20 mouse cellular contexts compared by ENCODE assay signal in genomic region chr17:33948090-33948904, GRCm38 (mm10). TPM values are rescaled to one million over a fixed set of nuclear protein-coding genes. Genes with fewer than 3 reads are reported as not detected.
DNase-seq lines count a peak whose midpoint lies in the region; ATAC-seq and TF ChIP-seq lines count a peak whose summit lies in the region.
"Had no signal": no experiment of that assay in that cellular context is flagged by ENCODE, and none has a peak within 500 bp of the region (broad histone marks: within the 10 kb centered on the region; RNA-seq: fewer than 3 reads in every experiment).

No protein-coding gene starts in this region.

- DNase-seq in heart, adult 11 months = peak; percentile 91
- no peak for DNase-seq in heart, adult 9 months (ENCODE audit: low spot score in 2 of 2)
- peak; percentile 6 for DNase-seq in ovary, postnatal 36 days (ENCODE audit: low spot score)
- DNase-seq in ovary, adult 18-20 months (ENCODE audit: low spot score) = no peak
- DNase-seq: B cell, adult 2 months; cerebellum, postnatal 14 days; heart, postnatal 36 days; kidney, adult 18-20 months; kidney, postnatal 14 days; right cerebral cortex, postnatal 14 days had no signal

- peaks cover 2% of the 10 kb centered on the region for H3K79me2 ChIP-seq in myocyte (ENCODE audit: control insufficient read depth, insufficient read depth)

- H3K27ac ChIP-seq in bone marrow macrophage, adult 2 months (ENCODE audit: insufficient read depth, low read depth, low read length) = peak overlapping the region; percentile 69
- H3K27ac ChIP-seq: forebrain, embryonic 13.5 days; heart, embryonic 13.5 days; hindbrain, embryonic 15.5 days; limb, embryonic 15.5 days; neural tube, embryonic 12.5 days had no signal

- no peak for TF ChIP-seq CTCF in bone marrow macrophage, adult 2 months (IDR thresholded peaks at IDR 0.05; ENCODE audit: low read depth, low read length)

- H3K36me3 ChIP-seq in myocyte (ENCODE audit: control insufficient read depth, insufficient read depth) = peaks cover 5% of the 10 kb centered on the region

- no peak for TF ChIP-seq POLR2A in bone marrow macrophage, adult 2 months (IDR thresholded peaks at IDR 0.05; ENCODE audit: borderline replicate concordance, low read depth, low read length)
- no peak for TF ChIP-seq POLR2A in myocyte (IDR thresholded peaks at IDR 0.05; ENCODE audit: insufficient read length, low read depth)

- H3K4me3 ChIP-seq in bone marrow macrophage, adult 2 months (ENCODE audit: insufficient read depth, low read length) = no peak overlapping the region
- no peak overlapping the region for H3K4me3 ChIP-seq in myocyte
- H3K4me3 ChIP-seq: forebrain, embryonic 13.5 days; heart, embryonic 13.5 days; hindbrain, embryonic 15.5 days; limb, embryonic 15.5 days; neural tube, embryonic 12.5 days had no signal

- peaks cover 29% of the 10 kb centered on the region for H3K4me1 ChIP-seq in bone marrow macrophage, adult 2 months (ENCODE audit: control insufficient read depth, insufficient read depth, low read length)

- no peaks in the 10 kb centered on the region for H3K27me3 ChIP-seq in myocyte (ENCODE audit: control insufficient read depth, insufficient read depth, insufficient read length)
- H3K27me3 ChIP-seq: forebrain, embryonic 13.5 days; heart, embryonic 13.5 days; hindbrain, embryonic 15.5 days; limb, embryonic 15.5 days; neural tube, embryonic 12.5 days; Patski had no signal

- no peak for ATAC-seq in activated CD4-positive, CD25-positive, alpha-beta regulatory T cell, adult 4 months
- ATAC-seq: forebrain, embryonic 13.5 days; lung, postnatal 0 days; Patski had no signal

- no peak overlapping the region for H3ac ChIP-seq in myocyte (ENCODE audit: control insufficient read depth, insufficient read length)

- H3K4me2 ChIP-seq in myocyte (ENCODE audit: low read depth) = no peak overlapping the region
- H3K4me2 ChIP-seq: forebrain, embryonic 13.5 days; heart, embryonic 13.5 days; hindbrain, embryonic 15.5 days; limb, embryonic 15.5 days; neural tube, embryonic 12.5 days had no signal

TF ChIP-seq in myocyte, 11 proteins besides CTCF, POLR2A, EP300 and RAD21:
- TF ChIP-seq TCF3 (IDR thresholded peaks at IDR 0.05; ENCODE audit: insufficient read length, low read depth) = no peak
- TF ChIP-seq POLR2AphosphoS2 (IDR thresholded peaks at IDR 0.05; ENCODE audit: insufficient read length, low read depth) = peak; percentile 14
- no peak for TF ChIP-seq REST (IDR thresholded peaks at IDR 0.05; ENCODE audit: insufficient read depth, insufficient read length)

RNA-seq across cellular contexts. Expression of gene B3galt4, which starts 3.0 kb away (rescaled TPM):
- 8.3 and 8.7 TPM in 2 replicates for polyA plus RNA-seq in bone marrow macrophage, adult 2 months (2012; ENCODE audit: insufficient read depth, insufficient read length, missing spikeins)
- polyA plus RNA-seq in myocyte (2012; fragmentation: generic; extraction: Trizol) = 1.2 TPM
- polyA plus RNA-seq in activated CD4-positive, CD25-positive, alpha-beta regulatory T cell, adult 4 months (2017; shearing (Covaris generic)) = 10 to 100 TPM; 18.7 to 19.0 TPM

RNA-seq across cellular contexts. Expression of gene Vps52, which starts 7.3 kb away (rescaled TPM):
- polyA plus RNA-seq in bone marrow macrophage, adult 2 months (2012; ENCODE audit: insufficient read depth, insufficient read length, missing spikeins) = 41.3 and 49.7 TPM in 2 replicates
- 29.9 TPM for polyA plus RNA-seq in myocyte (2012; fragmentation: generic; extraction: Trizol)
- polyA plus RNA-seq in activated CD4-positive, CD25-positive, alpha-beta regulatory T cell, adult 4 months (2017; shearing (Covaris generic)) = 10 to 100 TPM; 25.1 to 28.2 TPM

RNA-seq across cellular contexts. Expression of gene Rps18, which starts 7.5 kb away (rescaled TPM):
- 1,144 and 1,230 TPM in 2 replicates for polyA plus RNA-seq in bone marrow macrophage, adult 2 months (2012; ENCODE audit: insufficient read depth, insufficient read length, missing spikeins)
- 287 TPM for polyA plus RNA-seq in myocyte (2012; fragmentation: generic; extraction: Trizol)
- 1,000 to 10,000 TPM; 6,680 to 7,218 TPM for polyA plus RNA-seq in activated CD4-positive, CD25-positive, alpha-beta regulatory T cell, adult 4 months (2017; shearing (Covaris generic))

RNA-seq across cellular contexts. Expression of gene Wdr46, which starts 7.8 kb away (rescaled TPM):
- 10.1 and 10.2 TPM in 2 replicates for polyA plus RNA-seq in bone marrow macrophage, adult 2 months (2012; ENCODE audit: insufficient read depth, insufficient read length, missing spikeins)
- polyA plus RNA-seq in myocyte (2012; fragmentation: generic; extraction: Trizol) = 25.9 TPM
- polyA plus RNA-seq in activated CD4-positive, CD25-positive, alpha-beta regulatory T cell, adult 4 months (2017; shearing (Covaris generic)) = 10 to 100 TPM; 11.8 to 16.6 TPM

RNA-seq across cellular contexts. Expression of gene Pfdn6, which starts 8.2 kb away (rescaled TPM):
- 54.1 and 54.9 TPM in 2 replicates for polyA plus RNA-seq in bone marrow macrophage, adult 2 months (2012; ENCODE audit: insufficient read depth, insufficient read length, missing spikeins)
- 110 TPM for polyA plus RNA-seq in myocyte (2012; fragmentation: generic; extraction: Trizol)
- 100 to 1,000 TPM; 113 to 146 TPM for polyA plus RNA-seq in activated CD4-positive, CD25-positive, alpha-beta regulatory T cell, adult 4 months (2017; shearing (Covaris generic))

Comparison
In these comparisons a context has a peak if more than half of its experiments do, and no peak if none do; other contexts are left out.
1. DNase-seq: peak in heart, adult 11 months (single experiment) and ovary, postnatal 36 days (single experiment); none in heart, adult 9 months (0 of 2) and ovary, adult 18-20 months (single experiment).